Mouse (Mus musculus) E14TG2a.4 (cell line): ENCODE results near the gene Hist1h2bh.

Source experiments
- CTCF ChIP-seq: conservative IDR thresholded peaks from 2 replicates; pipeline ENCODE4 v1.5.1; 2014; ENCODE audit warnings: low read length
- NANOG ChIP-seq: IDR thresholded peaks from 2 replicates; pipeline ENCODE4 v1.6.1; 2014; ENCODE audit warnings: borderline replicate concordance, low read length, mixed read lengths

DNA sequence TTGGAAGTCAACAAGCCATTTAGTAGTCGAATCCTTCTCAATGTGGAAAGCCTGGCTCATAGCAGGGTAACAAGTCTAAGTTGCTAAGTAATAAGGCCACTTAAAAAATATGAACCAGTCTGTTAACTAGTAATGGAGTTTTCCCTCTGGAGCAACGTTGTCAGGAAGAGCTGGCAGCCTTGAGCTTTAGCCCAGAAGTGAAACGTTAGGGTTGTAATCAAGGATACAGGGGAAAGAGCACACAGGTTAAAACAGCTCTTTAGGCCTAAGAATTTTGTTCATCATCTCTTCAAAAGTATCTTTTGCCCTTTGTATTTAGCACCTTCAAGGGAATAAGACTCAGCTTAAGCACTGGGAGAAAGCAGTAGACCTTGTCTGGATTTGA is 7.6 kb upstream of the Hist1h2bh start:
- TF ChIP-seq CTCF (no peak), NANOG (no peak)
